Mouse (Mus musculus): Measurements from ENCODE around the gene Nob1.

Gene Nob1

DNA sequence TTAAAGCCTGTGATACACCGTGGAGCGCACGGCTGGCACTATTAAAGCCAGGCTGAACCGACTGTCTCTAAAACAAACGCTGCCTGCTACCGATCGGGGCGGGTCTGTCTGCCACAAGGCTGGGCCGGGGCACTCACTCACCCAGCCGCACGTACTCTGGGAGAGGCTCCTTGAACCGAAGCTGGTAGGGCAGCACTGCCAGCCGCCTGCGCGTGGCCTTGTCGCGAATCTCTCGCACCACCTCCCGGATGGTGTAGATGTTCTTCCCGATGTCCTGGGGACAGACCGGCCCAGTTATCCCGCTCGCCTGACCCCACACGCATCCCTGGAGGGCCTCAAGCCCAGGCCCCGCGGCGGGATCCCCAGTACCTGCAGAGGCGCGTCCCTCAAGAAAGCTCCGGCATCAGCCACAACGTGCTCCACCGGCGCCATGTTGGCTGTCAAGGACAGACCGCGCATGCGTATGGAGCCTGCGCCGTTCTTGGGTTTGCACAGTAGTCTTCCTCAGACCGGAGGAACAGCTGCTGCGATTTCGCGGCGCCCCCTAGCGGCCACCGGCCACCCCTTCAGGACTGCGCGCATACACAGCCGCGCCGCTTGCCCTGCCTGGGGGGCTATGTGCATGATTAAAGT, at the start of gene Nob1:
Nob1 (minus strand) TSS at position 455 of the 633 bp plus-strand sequence.
- peak; percentile 96 for DNase-seq

DNA sequence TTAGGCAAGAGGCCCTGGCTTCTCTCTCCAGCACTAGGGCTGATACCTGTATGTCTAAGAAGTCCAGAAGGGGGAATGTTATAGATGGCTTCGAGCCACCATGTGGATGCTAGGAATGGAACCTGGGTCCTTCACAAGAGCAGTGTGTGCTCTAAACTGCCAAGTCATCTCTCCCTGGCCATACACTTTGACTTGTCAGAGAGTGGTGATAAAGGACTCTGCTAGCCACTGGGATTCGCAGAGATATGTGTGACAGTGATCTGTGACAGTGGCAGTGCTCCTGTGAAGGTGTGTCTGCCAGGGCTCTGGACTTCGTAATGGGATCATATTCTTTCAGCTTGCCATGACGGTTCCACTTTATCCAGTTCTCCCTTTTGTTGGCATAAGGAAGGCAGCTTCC, 48.5 kb upstream of the Nob1 start:
- DNase-seq: no peak

DNA sequence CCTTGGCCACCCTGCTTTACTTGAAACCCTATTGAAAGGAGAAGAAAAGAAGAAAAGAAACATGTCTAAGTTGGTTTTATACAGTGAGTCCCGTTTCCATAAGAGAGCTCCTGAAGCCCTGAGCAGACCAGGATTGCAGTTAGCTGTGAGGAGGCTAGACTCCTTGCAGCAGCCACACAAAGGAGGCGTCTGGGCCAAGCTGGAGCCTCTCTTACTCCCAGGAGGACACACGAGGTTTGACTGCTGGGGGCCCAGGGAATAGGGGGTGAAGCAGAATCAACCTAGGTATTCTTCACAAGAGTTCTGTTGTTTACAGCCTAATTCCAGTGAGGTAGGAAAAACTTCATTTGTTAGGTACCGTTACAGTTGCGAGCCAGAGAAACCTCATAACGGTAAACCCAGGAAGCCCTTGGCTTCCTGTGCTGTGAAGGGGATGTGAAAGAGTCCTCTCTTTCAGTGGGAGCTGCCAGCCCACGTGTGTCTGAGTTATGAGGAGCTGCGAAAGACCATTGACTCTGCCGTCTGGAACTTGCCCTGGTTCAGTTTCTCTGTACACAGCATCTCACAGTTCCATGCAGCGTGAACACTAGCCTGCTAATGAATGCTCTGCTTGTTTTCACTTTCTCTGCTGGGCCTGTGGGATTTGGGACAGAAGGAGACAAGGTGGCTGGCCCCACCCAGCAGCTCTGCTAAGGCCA, 47.7 kb upstream of the Nob1 start:
- no peak for DNase-seq

DNA sequence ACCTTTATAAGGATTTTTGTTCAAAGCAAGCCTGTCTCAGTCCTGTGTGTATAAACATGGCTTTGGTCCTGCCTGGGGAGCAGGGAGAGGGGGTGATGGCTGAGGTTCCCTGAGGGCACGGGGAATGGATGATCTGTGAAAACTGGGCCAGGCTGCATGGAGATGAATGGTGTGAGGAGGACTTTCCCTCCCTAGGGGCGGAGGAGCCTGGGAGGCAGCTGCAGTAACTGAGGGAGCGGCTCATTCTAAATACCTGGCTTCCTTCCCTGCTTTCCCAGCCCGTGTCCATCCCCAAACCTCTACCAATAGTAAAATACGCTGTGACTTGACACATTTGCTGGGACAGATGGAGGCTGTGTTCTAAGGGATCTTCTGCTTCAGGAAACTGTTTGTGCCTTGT, 45.5 kb upstream of the Nob1 start:
- no peak for DNase-seq

DNA sequence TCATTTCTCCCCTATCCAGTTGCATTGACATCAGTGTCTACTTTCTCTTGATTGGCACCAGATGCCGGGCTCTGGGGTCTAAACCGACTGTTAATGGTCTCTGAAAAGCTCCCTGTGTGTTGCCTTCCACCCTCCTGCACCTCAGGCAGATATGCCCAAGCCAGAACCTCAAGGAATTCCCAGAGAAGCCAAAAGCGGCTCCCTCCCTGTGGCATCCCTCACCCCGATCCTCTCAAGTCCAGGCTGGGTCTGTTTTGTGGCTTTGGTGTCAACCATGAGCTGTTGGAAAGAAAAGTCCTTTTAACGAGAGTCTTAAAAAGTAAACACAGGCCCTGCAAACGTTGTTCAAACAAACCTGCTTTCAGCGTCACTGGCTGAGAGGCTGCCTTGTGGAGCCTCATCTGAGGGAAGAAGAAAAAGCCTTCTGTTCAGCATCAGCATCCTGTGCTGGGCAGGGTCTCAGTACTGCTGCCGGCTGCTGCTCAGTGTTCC, 44.0 kb upstream of the Nob1 start:
- no peak for DNase-seq

DNA sequence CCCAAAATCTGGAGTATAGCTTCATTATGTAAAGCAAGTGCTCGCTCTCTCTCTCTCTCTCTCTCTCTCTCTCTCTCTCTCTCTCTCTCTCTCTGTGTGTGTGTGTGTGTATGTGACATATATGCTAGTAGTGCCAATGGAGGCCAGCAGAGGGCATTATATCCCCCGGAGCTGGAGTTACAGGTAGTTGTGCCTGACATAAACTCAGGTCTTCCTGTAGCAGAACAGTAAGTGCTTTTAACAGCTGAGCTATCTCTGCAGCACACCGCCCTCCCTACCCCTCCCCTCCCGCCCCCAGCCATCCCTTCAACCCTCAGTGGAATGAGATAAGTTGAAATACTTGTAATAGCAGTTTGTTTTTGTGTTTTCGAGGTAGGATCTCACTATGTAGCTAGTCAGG, 41.8 kb upstream of the Nob1 start:
- no peak for DNase-seq

DNA sequence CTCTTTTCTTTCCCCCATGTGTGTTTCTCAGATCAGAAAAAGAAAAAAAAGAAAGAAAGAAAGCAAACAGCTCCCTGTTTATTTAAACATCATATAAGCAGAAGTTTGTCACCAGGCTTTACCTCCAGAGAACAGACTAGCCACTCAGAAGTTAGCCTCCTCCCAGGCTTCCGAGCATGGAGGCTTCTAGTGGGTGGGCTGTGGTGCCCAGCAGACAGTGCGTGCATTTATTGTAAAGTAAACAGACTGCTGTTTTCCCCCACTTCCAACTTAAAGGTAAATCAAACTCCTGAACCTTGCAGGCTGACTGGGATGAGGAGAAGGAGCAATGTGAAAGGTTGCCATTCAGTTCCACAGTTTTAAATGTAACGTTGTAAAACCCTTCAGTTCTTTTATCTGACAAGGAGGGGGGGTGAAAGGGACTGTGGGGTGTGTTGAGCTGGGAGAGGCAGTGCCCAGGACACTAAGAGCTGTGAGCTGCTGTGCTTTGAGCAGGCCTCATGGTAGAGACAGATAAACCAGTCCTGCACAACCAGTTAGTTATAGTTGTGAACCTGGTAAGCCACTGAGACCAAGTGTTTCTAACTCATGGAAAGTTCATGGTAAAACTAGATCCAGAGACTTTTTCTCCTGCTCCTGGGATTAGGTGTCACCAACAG, 40.6 kb upstream of the Nob1 start:
- DNase-seq: no peak

DNA sequence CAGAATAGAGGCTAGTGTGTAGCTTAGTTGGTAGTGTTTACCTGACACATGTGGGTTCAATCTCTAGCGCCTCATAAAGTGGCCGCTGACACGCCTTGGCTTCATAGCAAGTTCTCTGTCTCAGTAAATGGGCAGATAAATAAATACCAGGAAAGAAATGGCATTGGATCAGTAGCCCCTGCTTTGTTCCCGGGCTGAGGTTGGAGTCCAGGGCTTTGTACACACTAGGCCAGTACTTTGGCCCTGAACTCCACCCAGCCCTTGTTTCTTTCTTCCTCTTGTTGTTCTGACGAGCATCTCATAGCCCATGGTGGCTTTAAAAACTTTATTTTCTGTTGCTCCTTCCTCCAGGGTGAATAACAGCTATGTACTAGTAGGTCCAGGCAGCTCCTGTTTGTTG, 37.6 kb upstream of the Nob1 start:
- no peak for DNase-seq

DNA sequence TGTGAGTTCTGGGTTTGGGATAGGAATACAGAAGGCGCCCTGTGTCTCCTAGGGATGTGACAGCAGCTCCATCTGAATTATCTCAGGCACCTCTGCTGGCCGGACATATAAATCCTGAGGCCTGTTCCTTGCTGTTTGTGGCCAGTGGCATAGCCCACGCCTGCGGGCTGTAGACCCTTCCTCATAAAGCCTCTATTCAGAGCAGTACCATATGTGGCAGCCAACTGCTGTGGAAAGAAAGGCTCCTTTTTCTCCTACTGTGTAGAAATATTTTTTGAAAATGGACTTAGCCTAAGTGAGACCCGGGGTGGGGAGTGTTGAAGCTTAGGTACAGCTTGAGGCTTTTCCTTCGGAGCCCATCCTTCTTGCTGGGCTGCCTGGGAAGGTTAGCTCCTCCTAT, 33.4 kb upstream of the Nob1 start:
- no peak for DNase-seq

DNA sequence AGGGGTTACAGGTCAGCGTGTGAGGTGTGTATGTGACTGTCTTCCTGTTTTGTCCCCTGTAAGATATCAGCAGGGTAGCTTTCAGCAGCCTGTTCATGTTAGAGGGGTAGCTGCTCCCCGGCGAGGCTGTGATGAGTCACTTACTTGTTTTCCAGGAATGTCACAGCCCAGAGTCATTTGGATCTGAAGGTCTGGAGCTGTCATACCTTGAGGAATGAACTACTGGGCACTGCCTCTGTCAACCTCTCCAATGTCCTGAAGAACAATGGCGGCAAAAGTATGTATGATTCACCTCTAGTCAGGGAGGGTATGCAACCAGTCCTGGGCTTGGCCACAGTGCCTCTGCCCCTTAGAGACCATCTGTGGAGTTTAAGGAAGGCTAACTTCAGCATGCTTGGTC, 32.9 kb upstream of the Nob1 start:
- DNase-seq: no peak

DNA sequence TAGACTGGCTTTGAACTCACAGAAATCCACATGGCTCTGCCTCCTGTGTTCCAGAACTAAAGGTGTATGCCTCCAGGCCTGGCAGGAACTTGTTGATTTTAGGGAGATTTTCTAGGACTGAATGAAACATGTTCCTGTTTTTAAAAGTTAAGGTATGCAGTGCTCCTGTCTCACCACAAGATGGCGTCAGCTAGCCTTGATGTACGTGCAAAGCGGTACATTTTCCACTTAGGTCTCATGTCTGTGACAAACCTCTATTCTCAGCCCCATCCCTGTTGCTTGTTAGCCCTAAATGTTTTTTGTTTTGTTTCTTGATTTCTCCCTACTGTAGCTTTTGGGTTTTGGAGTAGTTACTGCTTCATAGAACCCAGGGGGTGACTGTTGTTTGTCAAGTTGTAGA, 30.4 kb upstream of the Nob1 start:
- DNase-seq: peak; percentile 38

DNA sequence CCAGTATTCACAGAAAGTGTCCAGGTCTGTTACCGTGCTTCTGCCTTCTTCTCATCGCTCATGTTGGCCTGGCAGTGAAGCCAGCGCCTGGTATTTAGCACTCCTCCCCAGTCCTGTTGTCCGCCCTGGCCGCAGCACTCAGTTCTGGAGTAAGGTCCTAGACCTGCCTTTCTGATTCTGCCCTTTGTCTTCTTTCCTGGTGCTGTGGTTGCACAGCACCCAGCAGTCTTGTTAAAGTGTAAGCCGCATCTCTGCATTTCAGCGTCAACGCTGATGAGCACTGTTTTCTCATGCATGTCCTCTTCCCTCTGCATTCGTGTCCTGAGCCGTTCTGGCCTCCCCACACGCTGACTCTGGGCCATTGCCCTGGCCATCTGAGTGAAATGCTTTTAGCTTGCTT, 28.5 kb upstream of the Nob1 start:
- no peak for DNase-seq

DNA sequence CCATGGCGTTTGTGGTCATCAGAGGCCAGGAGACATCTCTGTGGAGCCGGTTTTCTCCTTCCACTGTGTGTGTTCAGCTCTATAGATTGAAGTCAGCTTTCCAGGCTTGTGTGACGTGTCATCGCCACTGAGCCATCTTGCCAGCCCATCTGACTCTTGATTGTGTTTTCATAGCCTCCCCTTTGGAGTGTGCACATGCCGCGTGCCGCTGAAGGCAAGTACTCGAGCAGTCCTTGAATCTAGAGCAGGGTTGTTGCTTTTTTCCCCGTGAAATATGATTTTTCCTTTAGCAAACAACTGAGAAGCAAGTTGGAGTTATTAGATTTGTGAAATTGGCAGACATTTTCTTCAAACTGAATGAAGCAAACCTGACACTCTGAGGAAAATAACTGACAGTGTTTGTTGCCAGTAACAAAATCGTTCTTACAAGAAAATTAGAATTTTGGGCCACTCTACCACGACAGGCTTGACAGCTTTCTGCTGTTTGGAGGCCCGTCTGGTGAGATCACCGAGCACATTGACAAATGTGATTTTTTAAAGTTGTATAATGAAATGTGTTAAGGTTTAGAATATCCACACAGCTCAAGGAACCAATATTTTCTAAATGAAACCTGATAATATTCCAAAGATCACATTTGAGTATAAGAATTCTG, 26.7 kb upstream of the Nob1 start:
- DNase-seq: no peak

DNA sequence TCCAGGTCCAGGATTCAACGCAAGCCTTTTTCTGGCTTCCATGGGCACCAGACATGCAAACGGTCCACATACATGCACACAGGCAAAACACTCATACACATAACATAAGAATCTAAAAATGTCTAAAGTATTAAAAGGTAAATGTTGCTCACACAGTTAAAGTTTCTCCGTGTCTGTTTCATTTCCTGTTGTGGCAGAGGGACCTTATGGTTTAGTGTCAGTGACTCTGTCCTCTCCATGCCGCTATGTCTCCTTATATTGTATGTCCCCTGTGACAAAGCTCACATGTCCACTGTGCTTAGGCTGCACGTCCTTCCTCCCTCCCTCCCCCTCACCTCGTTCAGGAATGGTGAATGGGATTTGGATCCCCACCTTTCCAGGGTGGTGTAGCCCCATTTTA, 24.8 kb upstream of the Nob1 start:
- DNase-seq: no peak

DNA sequence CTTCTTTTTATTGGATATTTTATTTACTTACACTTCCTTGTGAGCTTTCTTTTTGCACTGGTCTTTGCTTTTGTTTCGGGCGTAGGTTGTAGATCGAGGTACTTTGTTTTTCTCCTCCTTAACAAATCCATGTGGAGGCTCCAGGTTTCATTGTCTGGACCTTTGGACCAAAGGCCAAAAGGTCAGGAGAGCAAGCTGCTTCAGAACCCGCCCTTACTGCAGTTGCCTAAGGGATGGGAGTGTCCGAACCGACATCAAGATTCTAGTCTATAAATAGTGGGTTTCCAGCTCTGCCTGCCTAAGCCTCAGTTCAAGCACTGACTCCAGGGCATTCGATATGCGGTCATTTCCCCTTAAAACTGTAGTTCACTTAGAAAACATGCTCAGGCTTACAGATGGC, 24.3 kb upstream of the Nob1 start:
- DNase-seq: no peak

DNA sequence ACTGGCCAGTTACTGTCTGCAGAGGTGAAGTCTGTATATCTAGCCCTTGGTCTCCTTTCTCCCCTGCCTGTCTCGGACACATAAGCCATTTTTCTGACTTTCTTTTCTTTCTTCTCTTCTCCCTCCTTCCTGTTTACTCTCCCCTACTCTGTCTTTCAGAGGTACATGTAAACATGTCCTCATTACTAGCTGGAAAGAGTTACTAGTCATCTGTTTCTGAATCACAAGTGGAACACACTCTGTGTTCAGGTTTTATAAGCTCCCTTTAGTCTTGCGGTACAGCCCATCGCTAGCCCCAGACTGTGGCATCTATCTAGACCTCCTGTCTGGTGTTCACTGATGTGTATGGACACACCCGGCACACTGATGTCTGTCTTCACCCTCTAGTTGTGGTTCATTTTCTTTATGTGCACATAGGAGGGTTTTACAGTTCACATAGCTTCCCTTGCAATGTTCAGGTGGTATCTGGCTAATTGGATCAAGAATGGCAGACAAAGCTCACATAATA, 23.6 kb upstream of the Nob1 start:
- DNase-seq: no peak

DNA sequence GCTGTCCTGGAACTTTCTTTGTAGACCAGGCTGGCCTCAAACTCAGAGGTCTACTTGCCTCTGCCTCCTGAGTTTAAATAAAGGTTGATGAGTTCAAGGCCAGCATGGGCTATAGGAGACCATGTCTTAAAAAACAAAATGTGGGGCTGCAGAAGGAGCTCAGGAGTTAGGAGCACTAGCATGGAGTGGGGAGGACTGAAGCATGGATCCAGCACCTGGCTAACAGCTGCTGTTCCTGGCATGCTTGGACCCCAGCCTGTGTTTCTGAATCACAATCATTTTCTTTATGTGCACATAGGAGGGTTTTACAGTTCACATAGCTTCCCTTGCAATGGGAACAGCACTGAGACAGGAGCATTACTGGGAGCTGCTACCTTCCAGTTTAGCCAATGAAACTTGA, 22.9 kb upstream of the Nob1 start:
- DNase-seq: no peak

DNA sequence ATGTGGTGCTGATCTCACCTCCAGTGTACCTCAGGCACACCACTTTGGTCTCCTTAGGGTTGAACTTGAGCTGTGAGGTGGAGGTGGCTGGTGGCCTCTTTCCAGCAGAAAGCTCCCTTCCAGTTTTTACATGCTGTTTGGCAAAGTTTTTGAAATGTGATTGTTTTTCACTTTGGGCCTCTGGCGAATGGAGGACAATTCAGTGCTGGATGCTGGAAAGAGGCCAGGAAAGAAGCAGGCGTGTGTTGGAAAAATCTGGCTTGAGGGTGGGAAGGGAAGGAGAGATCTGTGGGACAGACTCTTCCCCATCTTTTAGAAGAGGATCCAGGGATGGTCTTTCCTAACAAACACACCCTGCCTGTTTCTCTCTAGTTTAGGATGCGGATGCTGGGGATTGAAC, 19.8 kb upstream of the Nob1 start:
- peak; percentile 12 for DNase-seq

DNA sequence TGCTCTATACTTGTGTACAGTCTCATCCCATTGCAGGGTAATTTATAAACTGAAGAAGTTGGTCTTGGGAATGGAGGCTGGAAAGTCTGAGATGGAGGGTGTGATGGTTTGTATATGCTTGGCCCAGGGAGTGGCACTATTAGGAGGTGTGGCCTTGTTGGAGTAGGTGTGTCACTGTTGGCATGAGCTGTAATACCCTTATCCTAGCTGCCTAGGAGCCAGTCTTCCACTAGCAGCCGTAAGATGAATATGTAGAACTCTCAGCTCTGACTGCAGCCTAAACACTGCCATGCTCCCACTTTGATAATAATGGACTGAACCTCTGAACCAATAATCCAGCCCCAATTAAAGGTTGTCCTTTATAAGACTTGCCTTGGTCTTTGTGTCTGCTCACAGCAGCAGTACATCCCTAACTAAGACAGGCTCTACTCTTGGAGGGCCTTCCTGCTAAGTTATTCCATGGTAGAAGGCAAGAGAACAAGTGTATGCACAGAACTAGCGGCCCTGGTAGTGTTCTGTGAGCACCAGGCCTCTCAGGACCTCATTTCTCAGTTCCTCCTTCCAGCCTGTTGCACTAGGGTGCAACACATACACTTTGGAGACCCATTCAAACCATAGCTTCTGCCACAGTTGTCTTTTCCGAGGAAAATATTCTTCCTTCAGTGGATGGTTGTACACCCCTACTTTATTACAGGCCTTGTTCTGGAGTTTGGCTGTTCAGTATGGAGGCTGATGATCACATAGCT, 15.2 kb upstream of the Nob1 start:
- no peak for DNase-seq

DNA sequence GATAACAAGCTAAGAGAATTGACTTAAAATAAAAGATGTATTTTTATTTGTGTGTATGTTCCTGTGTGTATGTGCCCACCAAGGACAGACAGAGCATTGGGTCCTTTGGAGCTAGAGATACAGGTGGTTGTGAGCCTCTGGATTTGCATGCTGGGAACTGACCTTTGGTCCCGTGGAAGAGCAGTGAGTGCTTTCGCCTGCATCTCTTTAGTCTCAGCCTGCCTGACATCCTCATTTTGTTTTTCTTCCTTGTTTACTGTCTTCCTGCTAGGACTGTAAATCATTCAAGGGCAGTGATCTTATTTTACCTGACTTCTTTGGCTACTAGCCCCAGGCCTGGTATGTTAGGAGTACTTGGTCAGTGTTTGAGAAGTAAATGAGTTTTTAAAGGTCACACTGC, 12.9 kb upstream of the Nob1 start:
- no peak for DNase-seq

DNA sequence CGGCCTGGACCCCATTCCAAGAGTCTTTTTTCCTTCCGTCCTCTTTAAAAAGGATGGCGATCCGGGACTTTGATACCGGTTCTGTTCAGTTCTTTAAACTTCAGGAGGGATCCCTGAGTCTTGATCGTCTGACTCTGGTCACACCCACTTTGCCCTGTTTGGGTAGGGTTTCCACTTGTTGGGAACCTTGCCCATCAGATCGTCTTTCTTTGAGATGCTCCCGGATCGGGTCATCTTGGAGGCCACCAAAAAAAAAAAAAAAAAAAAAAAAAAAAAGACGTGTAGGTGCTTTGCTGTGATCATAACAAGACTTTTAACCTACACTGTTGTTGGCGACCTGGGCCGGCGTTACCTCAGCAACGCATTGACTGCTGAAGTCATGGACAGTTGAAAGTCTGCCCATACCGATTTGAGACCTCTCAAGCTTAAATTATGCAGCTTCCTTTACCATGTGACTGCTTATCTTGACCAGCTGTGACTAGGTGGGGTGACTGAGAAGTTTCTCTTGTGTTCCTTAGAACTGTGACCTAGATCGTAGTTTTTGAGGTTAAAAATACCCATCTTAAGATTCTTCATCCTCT, 12.1 kb upstream of the Nob1 start:
- no peak for DNase-seq
